Mouse (Mus musculus) layer of hippocampus, adult 11-12 months (tissue): ENCODE results near the gene Zfp277.

Source experiments
- DNase-seq: peaks from one replicate; pipeline ENCODE4 v3.0.0; 2022; ENCODE audit warnings: low spot score

Zfp277 gene

GRCm38 (mm10) chr12:40351879-40352278 lies 93.8 kb downstream of the Zfp277 start:
- no peak for DNase-seq

DNA sequence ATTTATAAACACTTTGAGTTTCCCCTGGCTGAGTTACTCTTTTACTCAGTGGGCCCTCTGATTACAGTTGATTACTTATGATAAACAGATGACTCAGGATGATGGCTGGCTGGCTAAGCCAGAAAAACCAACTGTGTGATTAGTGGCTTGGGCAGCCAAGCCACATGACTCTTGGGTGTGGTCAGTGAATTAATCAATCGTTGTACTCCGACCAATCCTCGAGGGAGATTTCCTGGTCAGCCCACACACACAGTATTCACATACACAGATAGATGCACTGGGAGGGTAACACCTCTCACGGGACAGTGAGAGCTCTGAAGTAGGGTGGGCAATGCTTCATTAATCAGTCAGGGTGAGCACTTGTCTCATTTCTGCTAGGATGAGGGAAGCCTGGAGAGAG lies 97.5 kb downstream of the Zfp277 start:
- DNase-seq, result no peak

- DNase-seq, result no peak
These were observed 98.5 kb downstream of the Zfp277 start for GRCm38 (mm10) chr12:40347060-40347698.

GRCm38 (mm10) chr12:40341443-40341842 lies 104.3 kb downstream of the Zfp277 start:
- DNase-seq, result no peak

- no peak for DNase-seq
These were observed 110.4 kb downstream of the Zfp277 start for GRCm38 (mm10) chr12:40335303-40335702.

- no peak for DNase-seq
These were observed 114.2 kb downstream of the Zfp277 start for GRCm38 (mm10) chr12:40331467-40331866.

DNA sequence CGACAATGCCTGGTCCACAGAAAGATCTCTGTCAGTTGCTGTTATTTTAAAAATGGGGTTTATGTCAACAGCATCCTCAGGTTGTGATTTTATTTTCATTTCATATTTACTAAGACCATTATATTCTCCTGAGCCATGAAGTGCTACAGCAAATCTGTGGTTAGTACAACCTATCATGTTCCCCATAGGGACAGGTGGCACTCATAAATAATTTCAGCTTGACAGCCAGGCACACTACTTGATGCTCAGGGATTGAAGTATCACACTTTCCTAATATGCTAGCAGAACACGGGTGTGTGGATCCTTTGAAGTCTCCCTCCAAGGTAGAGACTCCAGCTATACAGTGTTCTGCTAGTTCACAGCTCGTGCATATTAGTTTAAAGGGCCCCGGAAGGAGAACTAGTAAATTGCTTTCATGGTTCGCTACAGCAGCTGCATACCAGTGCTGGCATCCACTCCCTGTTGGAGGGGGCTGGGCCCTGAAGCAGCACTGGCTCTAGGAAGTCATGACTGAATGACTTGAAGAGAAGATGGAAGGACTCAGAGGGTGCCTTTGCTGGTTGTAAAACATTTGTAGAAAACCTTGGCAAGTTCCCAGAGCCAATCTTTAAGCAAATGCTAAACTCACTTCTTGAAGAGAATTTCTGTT lies 118.6 kb downstream of the Zfp277 start:
- no peak for DNase-seq

DNA sequence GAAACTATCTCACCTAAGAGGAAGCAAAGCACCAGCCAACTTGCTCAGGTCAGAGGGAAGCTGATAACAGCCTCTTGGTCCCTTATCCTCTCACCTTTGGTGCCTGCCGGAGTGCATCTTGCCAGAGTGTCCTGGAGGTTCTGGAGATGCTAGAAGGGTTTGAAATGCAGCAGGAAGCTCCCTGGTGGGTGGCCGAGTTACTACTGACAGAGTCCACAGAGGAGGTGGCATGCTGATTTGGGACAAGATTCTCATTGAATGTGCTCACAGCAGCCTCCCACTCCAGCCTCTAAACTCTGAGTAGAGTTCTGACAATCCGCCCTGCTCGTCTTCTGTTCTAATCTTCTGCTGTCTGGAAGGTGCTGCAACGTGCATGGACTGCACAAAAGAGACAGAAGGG lies 120.1 kb downstream of the Zfp277 start:
- no peak for DNase-seq

DNA sequence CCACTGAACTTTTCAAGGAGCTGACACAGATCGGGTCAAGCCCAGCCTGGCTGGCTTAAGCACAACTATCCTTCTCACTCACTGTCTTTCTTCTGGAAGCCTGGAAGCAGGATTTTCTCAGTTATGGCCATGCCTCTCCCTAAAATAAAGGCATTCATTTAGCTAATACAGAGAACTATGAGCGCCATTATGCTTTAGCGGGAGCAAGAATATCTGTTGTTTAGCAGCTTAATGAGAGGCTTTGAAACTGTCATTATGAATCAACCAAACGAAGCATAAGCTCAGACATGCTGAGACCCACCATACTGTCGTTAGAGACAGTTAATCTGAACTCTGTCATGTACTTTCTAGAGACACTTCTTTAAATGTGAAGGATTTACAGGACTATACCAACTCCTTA lies 120.9 kb downstream of the Zfp277 start:
- DNase-seq, result no peak

DNA sequence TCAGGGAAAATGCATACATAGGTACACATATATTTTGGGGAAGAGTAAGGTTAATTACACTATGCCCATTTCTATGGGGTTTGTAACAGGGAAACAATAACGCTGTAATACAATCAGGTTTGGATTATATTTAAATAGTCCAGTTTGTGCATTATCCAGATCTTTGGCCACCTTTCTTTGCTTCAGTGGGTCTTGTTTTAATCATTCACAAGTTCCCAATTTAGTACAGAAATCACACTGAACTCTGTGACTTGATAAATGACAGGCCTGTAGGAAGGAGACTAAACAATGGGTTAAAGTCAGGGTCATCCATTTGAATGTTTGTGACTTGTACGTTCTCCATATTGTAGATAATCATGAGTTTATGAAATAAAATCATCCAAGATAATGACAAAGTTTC lies 130.6 kb downstream of the Zfp277 start:
- DNase-seq, result no peak

DNA sequence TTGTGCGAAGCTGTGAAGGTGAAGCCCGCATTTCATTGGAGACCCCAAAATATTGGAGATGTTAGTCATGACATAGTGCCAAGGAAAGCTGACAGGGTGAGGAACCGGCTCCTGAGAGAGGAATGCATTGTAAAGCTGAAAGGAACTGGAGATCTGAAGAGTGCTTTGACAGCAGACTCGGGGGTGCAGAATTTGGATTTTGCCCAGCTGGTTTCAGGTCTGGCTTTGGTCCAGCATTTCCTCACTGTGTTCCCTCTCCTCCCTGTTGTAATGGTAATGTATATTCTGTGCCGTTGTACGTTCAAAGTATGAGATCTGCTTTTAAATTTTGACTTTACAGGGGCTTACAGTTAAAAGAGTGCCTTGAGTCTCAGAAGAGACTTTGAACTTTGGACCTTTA lies 141.7 kb downstream of the Zfp277 start:
- DNase-seq, result no peak

DNA sequence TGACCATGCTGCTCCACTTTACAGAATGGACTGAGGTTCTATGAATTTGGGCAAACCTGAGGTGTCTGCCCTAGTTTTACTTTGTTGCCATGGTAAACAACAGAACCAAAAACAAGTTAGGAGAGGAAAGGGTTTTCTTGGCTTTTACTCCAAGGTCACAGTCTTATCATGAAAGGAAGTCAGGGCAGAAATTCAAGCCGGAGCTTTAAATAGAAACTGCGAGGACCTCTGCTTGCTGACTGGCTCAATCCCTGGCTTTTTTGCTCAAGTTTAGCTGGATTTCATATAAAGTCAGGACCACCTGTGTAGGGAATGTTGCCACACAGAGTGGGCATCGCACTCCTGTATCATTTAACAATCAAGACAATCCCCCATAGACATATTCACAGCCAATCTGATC lies 147.1 kb downstream of the Zfp277 start:
- DNase-seq, result no peak

GRCm38 (mm10) chr12:40286539-40286938 lies 159.2 kb downstream of the Zfp277 start:
- DNase-seq, result no peak

- no peak for DNase-seq
These were observed 164.9 kb downstream of the Zfp277 start for GRCm38 (mm10) chr12:40280596-40281325.

GRCm38 (mm10) chr12:40277581-40277980 lies 168.1 kb downstream of the Zfp277 start:
- no peak for DNase-seq

DNA sequence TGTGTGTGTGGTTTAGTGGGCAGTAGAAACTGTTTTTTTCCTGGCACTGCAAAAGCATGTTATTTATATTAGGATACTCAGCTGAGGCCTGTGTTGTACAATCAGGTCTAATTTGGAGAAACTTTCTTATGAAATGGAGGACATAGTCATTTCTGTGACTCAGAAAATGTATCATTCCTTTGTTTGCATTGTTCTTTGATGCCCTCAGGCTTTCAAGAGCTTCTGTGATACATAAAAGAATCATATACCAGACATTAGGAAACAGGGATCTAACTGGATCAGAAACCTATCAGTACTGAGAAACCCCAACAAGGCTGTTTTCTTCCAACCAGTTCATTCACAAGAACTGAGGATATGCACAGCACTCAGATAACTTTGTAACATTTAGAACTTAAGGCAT lies 170.8 kb downstream of the Zfp277 start:
- DNase-seq, result no peak

DNA sequence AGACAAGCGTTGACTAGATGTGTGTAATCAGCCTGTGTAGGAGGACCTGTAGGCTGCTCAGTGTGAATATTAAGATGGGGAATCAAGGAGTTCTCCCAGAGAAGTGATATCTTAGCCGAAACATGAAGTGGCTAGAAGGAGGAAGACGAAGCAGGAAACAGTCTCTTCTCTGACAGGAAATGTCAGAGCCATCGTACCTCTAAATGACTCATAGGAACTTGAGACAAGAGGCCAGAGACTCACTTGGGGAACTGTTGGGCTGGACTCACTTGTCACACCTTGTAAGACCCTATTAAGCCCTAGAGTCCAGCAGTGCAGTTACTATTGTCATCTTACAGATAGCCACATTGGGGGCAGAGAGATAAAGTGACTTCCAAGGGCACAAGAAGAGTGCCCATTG lies 172.4 kb downstream of the Zfp277 start:
- DNase-seq, result no peak

DNA sequence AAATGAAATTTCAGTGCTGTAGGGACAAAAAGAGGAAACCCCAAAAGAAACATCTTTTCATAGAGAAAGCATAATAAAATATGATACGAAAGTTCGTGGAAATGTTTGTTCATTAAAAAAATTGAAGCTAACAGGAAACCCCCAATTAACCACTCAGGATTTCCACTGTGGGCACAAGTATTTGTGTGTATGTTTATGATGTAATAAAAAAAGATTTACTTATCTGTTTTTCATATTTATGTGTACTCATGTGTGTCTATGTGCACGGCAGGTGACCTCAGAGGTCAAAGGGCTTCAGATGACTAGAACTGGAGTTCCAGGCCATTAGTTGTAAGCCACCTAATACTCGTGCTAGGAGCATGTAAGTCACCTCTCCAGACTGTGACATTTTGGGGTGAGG lies 173.0 kb downstream of the Zfp277 start:
- DNase-seq, result no peak

DNA sequence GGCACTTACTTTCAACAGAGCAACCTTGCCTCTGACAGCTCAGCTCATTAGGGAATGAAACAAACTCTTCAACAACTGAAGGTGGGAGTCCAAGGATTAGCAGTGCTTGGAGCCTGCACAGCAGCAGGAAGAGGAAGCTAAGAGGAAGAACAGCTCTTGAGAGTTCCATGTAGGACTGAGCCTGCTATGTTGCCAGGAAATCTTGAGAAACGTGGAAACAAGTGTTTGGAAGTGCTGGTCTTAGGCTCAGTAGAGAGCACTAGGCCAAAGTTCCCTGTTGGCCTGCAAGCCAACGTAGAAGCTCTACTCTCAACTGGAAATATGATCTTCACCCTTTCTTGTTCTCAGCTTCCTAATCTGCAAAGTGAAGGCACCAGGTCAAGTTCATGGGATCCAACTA lies 177.4 kb downstream of the Zfp277 start:
- DNase-seq, result no peak
